Mouse (Mus musculus): ENCODE results near the gene Frmd4b. TPM values are rescaled to one million over a fixed set of nuclear protein-coding genes. Genes with fewer than 3 reads are reported as not detected.

The Frmd4b gene
- total RNA-seq, 1 experiment from 2014 or later = 13.8 TPM

DNA sequence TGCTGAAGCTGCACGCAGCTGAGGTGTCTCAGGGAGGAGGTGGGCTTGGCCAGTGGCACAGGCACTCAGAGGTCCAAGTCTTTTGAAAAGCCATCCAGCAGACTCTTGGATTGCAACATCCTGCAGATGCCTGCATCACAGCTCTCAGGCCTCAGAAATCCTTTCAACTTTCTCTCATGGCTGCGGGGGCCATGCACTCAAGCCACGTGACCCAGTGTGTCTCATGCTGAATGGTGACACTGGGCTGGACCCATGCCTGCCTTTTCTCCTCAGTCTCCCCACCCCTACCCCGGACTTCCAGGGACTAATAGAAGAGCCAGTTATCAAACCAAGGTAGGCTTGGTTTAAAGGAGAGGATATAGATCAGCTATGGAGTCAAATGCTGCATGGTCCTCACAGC lies 66.2 kb downstream of the Frmd4b start:
- ATAC-seq (replicated peaks in 1 of 2; ENCODE audit: insufficient read depth in 1 of 2, low FRiP score in 2 of 2, low TSS enrichment in 1 of 2, low read depth in 1 of 2, poor library complexity in 2 of 2, severe bottlenecking in 2 of 2) = no peak

DNA sequence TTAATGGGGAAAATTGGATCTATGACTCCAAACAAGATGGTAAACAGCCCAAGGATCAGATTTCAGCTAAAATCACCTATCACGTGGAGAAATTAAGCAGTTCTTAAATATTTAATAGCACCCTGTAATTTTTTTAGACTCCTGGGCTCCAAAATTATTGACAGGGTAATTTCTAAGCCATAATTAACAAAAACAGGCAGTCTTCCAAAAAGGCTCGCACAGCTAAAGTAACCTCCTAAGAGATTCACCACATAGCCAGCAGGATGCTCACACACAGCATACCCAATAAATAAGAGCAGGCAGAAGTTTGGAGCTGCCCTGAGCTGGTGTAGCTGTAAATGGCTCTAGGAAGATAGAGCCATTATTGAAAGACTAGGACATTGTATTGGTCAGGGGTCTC lies 76.9 kb downstream of the Frmd4b start:
- ATAC-seq (replicated peaks in 1 of 2; ENCODE audit: insufficient read depth in 1 of 2, low FRiP score in 2 of 2, low TSS enrichment in 1 of 2, low read depth in 1 of 2, poor library complexity in 2 of 2, severe bottlenecking in 2 of 2) = no peak

DNA sequence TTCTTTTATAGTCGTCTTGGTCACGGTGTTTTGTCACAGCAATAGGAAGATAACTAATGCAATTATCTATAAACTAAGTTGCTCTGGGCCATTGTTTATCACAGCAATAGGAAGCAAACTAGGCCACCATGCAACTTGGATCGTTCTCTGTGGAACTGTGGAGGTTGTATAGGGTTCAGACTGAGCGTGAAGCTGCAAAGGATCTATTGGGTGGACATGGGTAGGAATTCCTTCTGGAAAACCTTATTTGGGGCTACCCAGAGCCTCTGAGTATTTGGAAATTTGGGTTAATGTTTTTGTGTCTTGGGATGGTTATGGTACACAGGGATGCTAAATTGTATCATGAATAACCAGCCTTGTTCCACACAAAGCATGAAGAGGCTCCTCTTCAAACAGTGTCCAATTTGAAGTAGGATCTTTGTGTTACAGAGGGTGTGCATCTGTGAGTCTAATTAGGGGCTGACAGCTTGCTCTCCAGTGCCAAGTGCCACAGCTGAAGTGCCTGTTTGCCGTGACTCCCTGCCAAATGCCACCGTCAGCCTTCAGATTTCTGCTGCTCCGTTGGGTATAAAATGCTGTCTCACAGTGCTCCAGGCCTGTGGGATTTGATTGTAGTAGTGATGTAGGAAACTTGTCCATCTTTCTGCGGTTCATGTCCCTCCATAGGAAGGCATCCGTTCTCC lies 81.4 kb downstream of the Frmd4b start:
- no peak for ATAC-seq (replicated peaks in 1 of 2; ENCODE audit: insufficient read depth in 1 of 2, low FRiP score in 2 of 2, low TSS enrichment in 1 of 2, low read depth in 1 of 2, poor library complexity in 2 of 2, severe bottlenecking in 2 of 2)

DNA sequence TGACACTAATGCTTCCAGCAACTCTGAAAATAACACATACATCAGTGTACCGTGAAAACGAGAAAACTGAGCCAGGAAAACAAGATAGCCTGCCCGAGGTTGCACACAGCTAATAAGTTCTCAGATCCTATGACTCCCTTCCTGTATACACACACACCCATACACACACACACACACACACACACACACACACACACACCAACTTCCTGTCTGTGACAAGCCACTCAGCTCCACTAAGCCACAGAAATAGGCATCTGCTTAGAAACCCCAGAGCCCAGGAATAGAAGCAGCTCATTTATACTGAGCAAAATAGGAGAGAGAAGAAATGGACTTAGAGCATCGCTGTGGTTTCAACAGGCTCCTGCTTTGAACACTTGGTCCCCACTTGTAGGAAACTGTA lies 86.3 kb downstream of the Frmd4b start:
- ATAC-seq (replicated peaks in 1 of 2; ENCODE audit: insufficient read depth in 1 of 2, low FRiP score in 2 of 2, low TSS enrichment in 1 of 2, low read depth in 1 of 2, poor library complexity in 2 of 2, severe bottlenecking in 2 of 2) = peak; percentile 41 to 73

DNA sequence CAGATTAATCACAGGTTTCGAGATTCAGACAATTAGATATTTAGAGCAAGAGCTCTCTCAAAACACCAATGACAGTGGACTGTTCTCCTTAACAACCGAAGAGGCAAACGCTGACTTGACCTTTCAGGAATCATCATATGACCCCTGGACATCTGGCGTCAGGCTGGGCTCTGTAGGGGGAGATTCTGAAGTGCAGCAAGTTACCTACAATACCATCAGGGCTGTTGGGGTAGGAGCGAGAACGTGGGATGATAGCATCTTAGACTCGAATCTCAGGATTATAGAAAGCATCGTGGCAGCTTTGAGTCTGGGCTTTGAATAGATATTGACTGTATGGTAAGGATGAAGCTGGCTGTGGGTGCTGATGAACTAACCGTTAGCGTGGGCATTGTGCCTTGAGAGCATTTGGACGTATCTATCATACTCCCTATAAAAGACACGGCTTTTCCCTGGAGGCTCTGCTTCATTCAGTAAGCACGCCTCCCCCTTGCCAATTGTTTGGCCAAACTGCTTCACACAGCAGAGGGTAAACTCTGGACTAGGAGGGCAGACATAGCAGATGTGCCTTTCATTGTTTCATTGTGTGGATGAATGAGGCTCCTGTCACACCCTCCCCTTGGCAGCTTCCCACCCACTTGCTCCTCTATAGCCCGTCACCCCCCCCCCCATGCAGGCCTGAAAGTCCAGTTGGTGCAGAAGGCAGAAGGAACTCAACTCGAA lies 88.2 kb downstream of the Frmd4b start:
- ATAC-seq (replicated peaks in 1 of 2; ENCODE audit: insufficient read depth in 1 of 2, low FRiP score in 2 of 2, low TSS enrichment in 1 of 2, low read depth in 1 of 2, poor library complexity in 2 of 2, severe bottlenecking in 2 of 2) = no peak

DNA sequence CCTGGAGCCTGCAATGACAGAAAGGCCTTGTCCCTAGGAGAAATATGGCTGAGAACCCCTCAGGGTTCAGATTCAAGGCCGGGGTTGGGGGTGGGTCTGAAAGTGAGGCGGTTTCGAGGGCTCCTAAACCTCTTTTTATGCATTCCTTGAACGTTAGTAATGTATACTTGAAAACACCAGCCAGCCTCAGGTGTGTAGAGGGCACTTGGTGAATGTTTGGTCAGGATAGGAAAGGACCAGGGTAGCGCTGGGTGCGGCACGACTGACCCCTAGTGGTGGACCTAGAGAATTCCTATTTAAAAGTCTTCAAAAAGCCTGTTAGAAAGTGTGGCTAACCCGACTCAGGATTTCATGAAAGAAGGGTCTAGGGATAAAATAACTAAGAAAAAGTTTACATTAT lies 91.2 kb downstream of the Frmd4b start:
- ATAC-seq (replicated peaks in 1 of 2; ENCODE audit: insufficient read depth in 1 of 2, low FRiP score in 2 of 2, low TSS enrichment in 1 of 2, low read depth in 1 of 2, poor library complexity in 2 of 2, severe bottlenecking in 2 of 2) = peak; percentile 55 to 57; a peak in 3 of 4 replicates

DNA sequence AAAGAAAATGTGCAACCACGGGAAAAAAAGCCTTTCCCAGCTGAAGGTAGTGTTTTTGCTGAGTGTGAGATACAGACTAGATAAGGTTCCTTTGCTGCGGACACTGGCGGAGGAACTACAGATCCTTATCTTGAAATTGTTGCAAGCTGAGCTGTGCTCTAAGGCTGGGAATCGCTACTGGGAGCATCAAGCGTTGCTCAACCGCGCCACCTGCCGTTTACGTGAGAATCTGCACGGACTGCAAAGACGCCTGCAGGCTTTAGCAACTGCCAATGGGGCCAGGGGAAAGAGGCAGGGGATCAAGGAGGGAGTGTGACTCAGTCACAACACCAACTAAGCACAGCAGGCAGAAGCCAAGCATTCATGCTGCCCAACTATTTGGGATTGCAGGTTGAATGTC lies 94.2 kb downstream of the Frmd4b start:
- peak; percentile 78 for ATAC-seq (replicated peaks in 1 of 2; ENCODE audit: insufficient read depth in 1 of 2, low FRiP score in 2 of 2, low TSS enrichment in 1 of 2, low read depth in 1 of 2, poor library complexity in 2 of 2, severe bottlenecking in 2 of 2)

DNA sequence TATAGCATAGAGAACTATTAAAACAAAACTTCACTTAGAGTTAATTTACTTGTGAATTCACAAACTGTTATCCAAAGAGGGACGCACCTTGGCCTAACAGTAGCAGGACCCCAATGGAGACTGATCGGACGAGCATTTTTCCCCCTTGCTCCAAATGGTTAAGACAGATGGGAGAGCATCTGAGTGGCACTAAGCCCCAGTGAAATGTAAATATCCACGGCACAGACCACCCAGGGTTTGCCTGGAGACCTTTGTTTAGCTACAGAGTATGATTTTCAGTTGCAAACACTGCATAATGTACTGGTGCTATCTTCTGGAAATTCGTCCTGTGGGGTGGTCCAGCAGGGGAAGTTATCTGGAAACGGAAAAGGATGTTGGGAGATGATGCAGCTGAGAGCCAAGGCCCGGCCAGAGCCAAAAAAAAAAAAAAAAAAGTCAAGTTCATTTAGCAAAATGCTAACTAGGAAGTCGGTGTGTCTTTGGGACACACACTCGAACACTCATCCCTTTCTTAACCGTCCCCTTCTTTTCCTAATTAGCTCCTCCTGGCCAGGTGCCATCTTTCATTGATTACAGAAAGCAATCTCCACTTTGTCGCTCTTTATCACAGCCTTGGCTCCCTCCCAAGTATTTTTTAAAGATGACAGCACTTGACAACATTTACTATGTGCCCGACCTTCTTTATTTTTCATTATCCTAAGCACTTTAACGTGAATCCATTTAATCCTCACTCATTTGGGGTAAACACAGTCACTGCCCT lies 95.9 kb downstream of the Frmd4b start:
- ATAC-seq (replicated peaks in 1 of 2; ENCODE audit: insufficient read depth in 1 of 2, low FRiP score in 2 of 2, low TSS enrichment in 1 of 2, low read depth in 1 of 2, poor library complexity in 2 of 2, severe bottlenecking in 2 of 2) = no peak

DNA sequence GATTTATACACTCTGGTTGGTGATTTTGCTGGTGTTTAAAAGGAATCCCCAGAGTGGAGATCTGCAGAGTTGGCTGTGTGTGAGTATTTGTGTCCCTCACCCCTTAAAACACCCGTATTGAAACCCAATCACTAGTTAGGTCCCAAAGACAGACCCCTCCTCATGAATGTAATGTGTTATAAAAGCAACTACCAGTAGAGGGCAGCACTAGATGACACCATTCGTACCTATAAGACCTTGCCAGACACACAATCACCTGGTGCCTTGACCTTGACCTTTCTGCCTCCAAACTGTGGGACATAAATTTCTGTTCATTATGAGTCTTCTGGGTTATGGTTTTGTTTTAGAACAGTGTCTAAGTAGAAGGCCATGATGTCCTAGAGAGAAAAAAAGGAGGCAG lies 96.8 kb downstream of the Frmd4b start:
- ATAC-seq (replicated peaks in 1 of 2; ENCODE audit: insufficient read depth in 1 of 2, low FRiP score in 2 of 2, low TSS enrichment in 1 of 2, low read depth in 1 of 2, poor library complexity in 2 of 2, severe bottlenecking in 2 of 2) = no peak

DNA sequence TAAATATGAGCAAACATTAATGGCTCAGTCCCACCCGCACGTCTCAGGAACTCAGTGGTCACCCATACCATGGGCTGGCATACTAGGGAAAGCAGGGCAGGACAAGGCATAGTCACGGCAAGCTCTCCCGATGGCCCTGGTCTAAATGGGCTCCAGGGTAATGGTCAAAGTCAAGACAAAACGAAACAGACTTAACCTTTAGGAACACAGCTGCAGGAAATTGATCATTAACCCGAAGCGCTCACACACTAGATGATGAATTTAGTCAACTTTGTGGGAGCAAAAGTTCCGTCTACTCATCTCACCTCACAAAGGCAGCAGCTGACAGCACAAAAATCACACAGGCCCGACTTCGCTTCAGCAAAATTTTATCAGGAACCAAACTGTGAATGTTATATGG lies 97.8 kb downstream of the Frmd4b start:
- no peak for ATAC-seq (replicated peaks in 1 of 2; ENCODE audit: insufficient read depth in 1 of 2, low FRiP score in 2 of 2, low TSS enrichment in 1 of 2, low read depth in 1 of 2, poor library complexity in 2 of 2, severe bottlenecking in 2 of 2)

DNA sequence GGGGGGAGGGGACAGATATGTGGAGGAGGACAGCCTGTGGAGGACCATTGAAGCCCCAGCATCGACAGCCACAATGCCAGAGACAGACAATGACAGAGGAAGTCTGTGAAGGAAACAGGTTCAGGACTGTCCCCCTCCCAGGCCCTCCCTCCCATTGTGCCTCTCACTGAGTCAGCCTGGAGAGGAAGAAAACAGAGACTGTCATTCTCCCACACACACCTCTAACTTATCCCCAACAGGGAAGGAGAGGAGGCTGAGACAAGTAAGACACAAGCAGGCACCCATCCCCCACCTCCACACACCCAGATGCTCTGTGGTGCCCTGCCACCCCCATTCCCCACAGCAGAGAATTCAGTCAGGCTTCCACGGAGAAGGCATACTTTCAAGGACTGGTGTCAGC lies 98.9 kb downstream of the Frmd4b start:
- ATAC-seq (replicated peaks in 1 of 2; ENCODE audit: insufficient read depth in 1 of 2, low FRiP score in 2 of 2, low TSS enrichment in 1 of 2, low read depth in 1 of 2, poor library complexity in 2 of 2, severe bottlenecking in 2 of 2) = no peak

DNA sequence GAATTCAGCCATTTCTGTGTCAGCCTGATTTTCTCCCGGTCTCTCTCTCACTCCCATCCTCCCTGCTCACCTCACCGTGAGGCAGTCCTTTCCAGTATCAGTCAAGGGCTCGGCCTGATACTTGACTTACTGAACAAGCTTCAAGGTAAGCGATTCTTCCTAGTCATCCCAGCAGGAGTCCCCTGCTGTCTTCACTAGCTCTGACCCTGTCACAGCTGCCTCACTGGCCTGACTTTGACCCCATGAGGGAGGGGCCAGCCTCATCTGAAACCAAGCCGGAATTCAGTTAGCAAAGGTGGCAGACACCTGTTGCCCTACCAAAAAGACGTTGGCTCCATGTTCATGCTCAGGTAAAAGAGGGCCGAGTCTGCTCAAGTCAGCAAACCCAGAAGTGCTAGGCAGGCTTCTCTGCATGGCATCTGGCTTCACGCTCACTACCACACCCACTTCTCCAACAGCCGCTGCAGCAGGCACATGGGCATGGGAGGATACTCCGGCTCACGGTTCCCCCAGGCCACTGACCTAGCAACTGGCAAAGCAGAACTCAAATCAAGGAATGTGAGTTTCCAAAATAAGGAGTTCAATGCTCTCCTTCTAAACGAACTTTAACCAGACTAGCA lies 99.6 kb downstream of the Frmd4b start:
- ATAC-seq (replicated peaks in 1 of 2; ENCODE audit: insufficient read depth in 1 of 2, low FRiP score in 2 of 2, low TSS enrichment in 1 of 2, low read depth in 1 of 2, poor library complexity in 2 of 2, severe bottlenecking in 2 of 2) = no peak

DNA sequence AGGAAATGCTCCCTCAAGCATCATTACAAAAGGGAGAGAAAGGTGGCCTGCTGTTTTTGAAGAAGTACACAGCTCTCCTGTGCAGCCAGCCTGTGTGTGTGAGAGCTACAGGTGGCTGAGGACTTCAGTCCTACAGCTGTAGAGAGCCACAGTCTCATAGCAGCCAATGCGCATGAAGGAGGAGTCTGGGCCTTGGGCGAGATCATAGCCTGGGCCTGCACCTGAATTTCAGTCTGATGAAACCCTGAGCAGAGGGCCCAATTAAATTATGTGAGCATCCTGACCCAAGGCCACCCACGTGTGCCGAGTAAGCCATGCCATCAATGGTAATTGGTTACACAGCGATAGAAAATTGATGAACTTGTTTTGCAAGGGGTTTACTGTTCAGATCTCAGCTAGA lies 100.4 kb downstream of the Frmd4b start:
- ATAC-seq (replicated peaks in 1 of 2; ENCODE audit: insufficient read depth in 1 of 2, low FRiP score in 2 of 2, low TSS enrichment in 1 of 2, low read depth in 1 of 2, poor library complexity in 2 of 2, severe bottlenecking in 2 of 2) = no peak

DNA sequence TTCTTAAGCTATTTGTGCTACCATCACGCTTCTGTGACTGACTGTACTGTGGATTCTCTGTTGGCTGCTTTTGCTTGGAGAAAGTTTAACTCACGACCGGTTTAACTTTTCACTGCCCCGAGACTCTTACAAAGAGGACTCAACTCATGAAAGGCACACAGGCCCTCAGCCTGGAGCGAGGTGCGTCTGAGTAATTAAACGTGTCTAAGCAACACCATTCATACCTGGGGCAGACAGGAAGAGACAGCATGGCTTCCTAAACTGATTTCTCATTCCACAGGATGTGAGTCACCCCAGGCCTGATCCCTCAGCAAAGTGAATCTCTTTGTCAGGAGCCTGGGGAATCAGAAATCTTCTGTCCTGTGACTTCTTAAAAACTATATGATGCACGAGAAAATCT lies 106.6 kb downstream of the Frmd4b start:
- no peak for ATAC-seq (replicated peaks in 1 of 2; ENCODE audit: insufficient read depth in 1 of 2, low FRiP score in 2 of 2, low TSS enrichment in 1 of 2, low read depth in 1 of 2, poor library complexity in 2 of 2, severe bottlenecking in 2 of 2)

DNA sequence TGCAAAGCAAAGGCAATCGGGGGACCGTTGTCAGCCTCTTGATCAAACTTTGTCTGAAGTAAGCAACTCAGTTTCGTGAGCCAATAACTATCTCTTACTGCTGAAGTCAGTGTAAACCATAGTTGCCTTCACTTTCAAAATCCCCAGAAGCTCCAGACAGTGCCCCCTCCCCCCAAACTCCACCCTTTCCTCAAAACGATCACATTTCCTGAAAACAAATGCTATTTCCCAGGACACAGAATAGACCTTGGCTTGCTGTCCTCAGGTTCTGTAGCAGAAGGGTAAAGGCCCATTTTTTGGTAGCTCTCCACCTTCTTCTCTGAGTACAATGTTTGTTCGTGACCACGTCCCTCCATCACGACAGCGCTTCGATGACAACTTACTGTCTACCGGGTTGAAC lies 107.9 kb downstream of the Frmd4b start:
- no peak for ATAC-seq (replicated peaks in 1 of 2; ENCODE audit: insufficient read depth in 1 of 2, low FRiP score in 2 of 2, low TSS enrichment in 1 of 2, low read depth in 1 of 2, poor library complexity in 2 of 2, severe bottlenecking in 2 of 2)

DNA sequence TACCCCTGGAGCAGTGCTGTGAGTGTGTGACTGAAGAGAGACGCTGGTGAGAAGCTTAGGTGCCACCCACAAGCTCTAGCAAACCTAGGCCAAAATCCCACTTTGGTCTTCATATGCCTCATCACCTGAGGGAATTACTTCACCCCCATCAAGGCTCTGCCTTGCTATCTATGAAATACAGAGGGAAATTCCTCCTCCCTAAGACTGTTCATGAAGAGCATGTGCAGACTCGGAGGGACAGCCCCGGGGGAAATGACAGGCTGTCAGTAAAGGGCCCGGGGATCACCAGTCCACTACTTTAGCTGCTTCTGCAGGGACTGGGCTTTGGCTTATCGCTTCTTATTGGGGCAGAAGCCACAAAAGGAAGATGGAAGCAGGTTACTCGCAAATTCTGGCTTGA lies 108.9 kb downstream of the Frmd4b start:
- ATAC-seq (replicated peaks in 1 of 2; ENCODE audit: insufficient read depth in 1 of 2, low FRiP score in 2 of 2, low TSS enrichment in 1 of 2, low read depth in 1 of 2, poor library complexity in 2 of 2, severe bottlenecking in 2 of 2) = no peak

DNA sequence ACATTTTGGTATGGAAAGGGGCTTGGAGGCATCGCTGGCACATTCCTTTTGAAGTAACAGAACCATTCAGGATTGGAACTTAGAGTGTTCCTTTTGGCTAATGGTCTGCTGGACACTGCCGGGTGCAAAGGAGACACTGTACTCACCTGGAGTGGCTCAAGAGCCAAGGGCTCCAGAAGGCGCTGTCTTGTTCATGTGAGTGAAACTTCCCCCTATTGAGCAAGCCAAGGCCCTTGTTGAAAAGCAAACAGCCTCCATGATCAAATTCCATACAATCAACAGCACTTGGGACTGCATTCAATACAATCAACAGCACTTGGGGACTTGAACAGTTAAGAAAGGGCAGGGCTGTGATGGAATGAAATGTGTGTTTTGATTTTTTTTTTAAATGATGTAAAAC lies 109.4 kb downstream of the Frmd4b start:
- ATAC-seq (replicated peaks in 1 of 2; ENCODE audit: insufficient read depth in 1 of 2, low FRiP score in 2 of 2, low TSS enrichment in 1 of 2, low read depth in 1 of 2, poor library complexity in 2 of 2, severe bottlenecking in 2 of 2) = no peak

DNA sequence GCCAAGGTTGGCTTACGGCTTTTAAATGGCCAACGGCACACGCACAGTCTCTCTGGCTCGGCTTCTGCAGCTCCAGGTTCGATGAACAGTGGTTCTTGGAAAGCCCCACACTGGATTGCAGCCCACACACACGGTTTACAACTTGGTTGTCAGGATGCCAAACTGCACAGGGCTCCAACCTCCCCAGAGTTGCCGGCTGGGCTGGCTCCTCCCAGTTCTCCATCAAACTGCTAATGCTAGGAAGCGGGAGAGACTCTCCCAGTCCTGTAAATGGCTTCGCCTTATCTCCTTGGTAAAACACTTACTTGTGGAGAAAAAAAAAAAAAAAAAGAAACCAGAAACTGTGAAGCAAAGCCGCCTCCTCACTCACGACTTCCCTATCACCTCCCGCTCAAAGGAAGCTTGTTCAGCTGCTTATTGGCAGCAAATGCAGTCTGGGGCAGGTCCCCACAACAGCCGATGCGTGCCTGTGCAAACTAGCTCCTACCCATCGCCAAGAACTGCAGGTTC lies 111.1 kb downstream of the Frmd4b start:
- peak; percentile 61 to 75 for ATAC-seq (replicated peaks in 1 of 2; ENCODE audit: insufficient read depth in 1 of 2, low FRiP score in 2 of 2, low TSS enrichment in 1 of 2, low read depth in 1 of 2, poor library complexity in 2 of 2, severe bottlenecking in 2 of 2)

Data from hematopoietic stem cell, adult 5-6 weeks (primary cell).